Mouse (Mus musculus) layer of hippocampus, postnatal 36 days (tissue): ENCODE data around the gene Gcc2. TPM values are rescaled to one million over a fixed set of nuclear protein-coding genes. Genes with fewer than 3 reads are reported as not detected.
"Not testable (repeated sequence)": the region's sequence is repeated elsewhere in the genome, so short reads cannot be mapped to it uniquely, and the experiment has no call there.

Source experiments
- DNase-seq, 2 experiments: peaks; one replicate each; pipeline ENCODE4 v3.0.0; 2022
- total RNA-seq, 2 experiments: library from RNA; stranded (reverse); gene quantifications; 2 replicates each; pipeline ENCODE4 v1.2.3; 2021

Gene Gcc2
- total RNA-seq = 10 to 100 TPM; 74.7 to 78.0 TPM

GRCm38 (mm10) chr10:58255213-58255892, at the start of gene Gcc2:
Gcc2 (plus strand) TSS chr10:58255497.
- peak; percentile 90 to 92 for DNase-seq

GRCm38 (mm10) chr10:58205986-58206385, 49.3 kb upstream of the Gcc2 start:
- no peak for DNase-seq

GRCm38 (mm10) chr10:58206639-58207404, 48.5 kb upstream of the Gcc2 start:
- DNase-seq = no peak

- DNase-seq = no peak
These were observed 45.4 kb upstream of the Gcc2 start for GRCm38 (mm10) chr10:58209710-58210467.

GRCm38 (mm10) chr10:58210514-58210913, 44.8 kb upstream of the Gcc2 start:
- DNase-seq = no peak

GRCm38 (mm10) chr10:58211213-58211612, 44.1 kb upstream of the Gcc2 start:
- DNase-seq = no peak

GRCm38 (mm10) chr10:58212230-58212629, 43.1 kb upstream of the Gcc2 start:
- DNase-seq = no peak

GRCm38 (mm10) chr10:58214497-58214896, 40.8 kb upstream of the Gcc2 start:
- DNase-seq = no peak

- DNase-seq = no peak
These were observed 40.4 kb upstream of the Gcc2 start for GRCm38 (mm10) chr10:58214934-58215333.

- DNase-seq = no peak
These were observed 39.9 kb upstream of the Gcc2 start for GRCm38 (mm10) chr10:58215353-58215752.

GRCm38 (mm10) chr10:58217366-58217765, 37.9 kb upstream of the Gcc2 start:
- DNase-seq = no peak

- no peak for DNase-seq
These were observed 34.6 kb upstream of the Gcc2 start for GRCm38 (mm10) chr10:58220726-58221125.

- DNase-seq = not testable (repeated sequence)
These were observed 33.7 kb upstream of the Gcc2 start for GRCm38 (mm10) chr10:58221571-58221970.

- not testable (repeated sequence) for DNase-seq
These were observed 32.1 kb upstream of the Gcc2 start for GRCm38 (mm10) chr10:58223161-58223560.

GRCm38 (mm10) chr10:58223972-58224805, 31.1 kb upstream of the Gcc2 start:
- DNase-seq = peak; percentile 57 to 62

- peak in 1 of 2 experiments; percentile 25 for DNase-seq
These were observed 30.2 kb upstream of the Gcc2 start, which contains the start of gene AW822073 for GRCm38 (mm10) chr10:58224827-58225785. AW822073 (minus strand) TSS chr10:58224930.

- DNase-seq = not testable (repeated sequence)
These were observed 28.9 kb upstream of the Gcc2 start for GRCm38 (mm10) chr10:58226357-58226756.

GRCm38 (mm10) chr10:58227798-58228197, 27.5 kb upstream of the Gcc2 start:
- DNase-seq = peak in 1 of 2 experiments; percentile 41

GRCm38 (mm10) chr10:58230021-58230420, 25.3 kb upstream of the Gcc2 start:
- DNase-seq = not testable (repeated sequence)

GRCm38 (mm10) chr10:58231088-58231487, 24.2 kb upstream of the Gcc2 start:
- peak in 1 of 2 experiments; percentile 24 for DNase-seq
